Mouse (Mus musculus) mature B cell (primary cell): ENCODE data around the gene Picalm.

ENCODE experiments used
- in situ Hi-C: fragments of 300-500 bp; cut with MboI; formaldehyde crosslinking; loops from 2 replicates; pipeline ENCODE4 v1.14.3; 2019

Picalm gene

DNA sequence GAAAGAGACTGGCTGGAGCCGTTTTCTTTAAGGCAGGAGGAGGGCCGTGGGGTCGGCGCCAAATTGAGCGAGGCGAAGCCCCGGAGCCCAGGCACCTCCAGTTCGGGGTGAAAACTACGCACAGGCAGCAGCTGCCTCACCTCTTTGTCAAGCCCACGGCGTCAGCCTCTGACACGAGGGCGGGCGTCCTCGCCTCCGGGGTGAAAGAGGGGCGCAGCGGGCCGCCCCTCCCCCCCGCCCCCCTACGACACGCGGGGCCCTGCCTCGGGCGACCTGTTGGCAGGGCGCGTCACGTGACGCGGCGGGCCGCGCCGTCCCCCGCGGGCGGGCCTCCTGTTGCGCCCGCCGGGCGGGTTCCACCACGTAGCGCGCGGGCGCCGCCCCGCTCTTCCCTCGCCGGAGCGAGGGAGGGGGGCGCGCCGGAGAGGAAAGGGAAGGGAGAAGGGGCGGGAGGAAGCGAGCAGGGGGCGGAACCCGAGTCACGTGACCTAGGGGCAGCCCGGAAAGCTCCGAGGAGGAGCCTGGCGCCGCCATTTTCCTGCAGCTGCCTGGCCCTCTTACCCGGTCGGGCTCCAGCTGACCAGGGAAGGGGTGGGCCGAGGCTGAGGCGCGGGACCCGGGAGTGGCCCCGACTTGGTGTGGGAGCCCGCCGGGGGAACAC, at the start of gene Picalm:
Picalm (plus strand) TSS at position 482 of the 661 bp plus-strand sequence.
- in situ Hi-C loops, result loop anchor here (5.0 kb wide), 1 partner anchor 98 kb away; no protein-coding TSS in a partner anchor

DNA sequence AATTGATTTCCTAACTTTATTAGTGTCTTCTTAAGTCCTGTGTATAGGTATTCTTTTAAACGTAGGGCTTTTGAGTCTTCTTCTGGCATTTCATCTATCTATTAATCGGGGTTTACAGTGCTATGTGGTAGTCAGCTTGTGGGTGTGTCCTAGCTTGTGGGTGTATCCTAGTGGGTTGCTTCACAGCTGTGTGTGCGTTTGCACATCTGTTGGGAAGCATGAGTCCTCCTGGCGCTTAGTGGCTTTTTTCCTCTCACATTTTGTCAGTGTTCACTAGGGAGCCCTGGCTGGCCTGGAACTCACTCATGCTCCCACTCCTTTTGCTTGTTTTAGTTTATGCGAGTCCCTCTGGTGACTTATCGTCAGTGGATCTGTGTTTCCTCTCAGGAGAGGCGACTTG, 46.2 kb upstream of the Picalm start:
- in situ Hi-C loops, result no loop called here

DNA sequence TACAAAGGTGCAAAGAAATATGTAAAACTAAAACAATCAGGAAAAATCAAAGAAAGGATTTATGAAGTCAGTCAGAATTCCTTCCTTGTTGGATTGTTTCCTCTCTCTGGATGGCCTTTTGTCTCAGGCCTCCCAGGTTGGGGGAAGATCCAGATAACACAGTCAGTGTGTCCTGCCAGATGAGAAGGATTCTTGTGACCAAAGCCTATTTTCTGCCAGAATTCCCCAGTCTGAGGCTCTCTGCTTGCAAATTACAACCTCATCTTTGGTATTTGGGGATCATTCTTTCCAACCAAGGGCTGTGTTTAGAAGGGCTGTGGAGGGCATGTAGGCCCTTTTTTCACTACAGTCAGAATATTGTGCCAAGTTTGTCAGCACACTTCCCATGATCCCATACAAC, 45.5 kb upstream of the Picalm start:
- in situ Hi-C loops, result no loop called here

DNA sequence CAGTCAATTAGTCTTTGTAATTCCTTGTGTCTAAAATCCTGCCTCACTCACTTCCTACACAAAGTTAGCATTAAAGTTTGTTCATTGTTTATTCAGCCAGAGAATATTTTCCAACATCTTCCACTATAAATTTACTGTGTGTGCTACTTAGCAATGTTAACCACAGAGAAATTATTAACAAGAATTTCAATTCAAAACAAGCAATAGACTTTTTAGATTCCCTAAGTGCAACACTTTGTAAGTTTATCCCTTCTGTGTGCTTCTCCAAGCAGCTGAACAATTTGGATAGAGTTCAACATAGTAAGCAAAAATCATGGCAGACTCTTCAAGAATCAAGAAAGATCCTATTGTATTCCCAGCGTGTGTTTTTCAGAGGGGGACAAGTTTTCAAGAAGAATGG, 44.3 kb upstream of the Picalm start:
- in situ Hi-C loops, result no loop called here

DNA sequence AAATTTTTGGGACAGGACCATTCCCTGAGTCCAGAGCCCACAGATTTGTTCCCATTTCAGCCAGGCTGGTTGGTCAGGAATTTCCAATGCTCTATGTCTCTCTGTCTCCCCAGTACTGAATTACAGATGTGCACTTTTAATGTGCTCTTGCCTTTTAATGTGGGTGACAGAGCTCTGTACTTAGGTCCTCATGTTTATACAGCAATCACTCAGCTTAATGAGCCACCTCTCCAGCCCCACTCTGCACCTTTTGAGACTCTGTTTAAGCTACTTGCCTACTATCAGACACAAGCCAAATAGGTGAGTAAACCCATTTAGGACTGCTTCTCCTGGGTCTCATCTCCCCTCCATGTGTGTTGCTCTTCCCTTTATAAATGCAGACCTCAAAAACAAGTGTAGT, 43.2 kb upstream of the Picalm start:
- in situ Hi-C loops, result no loop called here

DNA sequence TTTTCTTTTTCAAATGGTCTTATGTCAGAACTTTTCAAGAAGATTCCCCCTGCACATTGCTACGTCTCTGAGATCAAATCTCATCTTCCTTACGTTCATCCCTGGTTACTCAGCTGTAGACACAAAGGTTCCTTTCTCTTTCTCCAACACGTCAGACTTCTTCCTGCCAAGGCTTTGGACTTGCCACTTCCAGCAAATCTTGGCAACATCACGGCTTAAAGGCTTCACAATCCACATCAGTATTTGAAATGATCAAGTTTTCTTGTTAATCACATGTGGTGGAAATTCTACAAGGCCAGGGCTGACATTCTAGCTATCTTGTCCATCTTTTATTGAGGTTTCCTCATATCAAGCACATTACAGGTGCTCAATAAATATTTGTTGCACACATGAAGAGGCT, 39.0 kb upstream of the Picalm start:
- in situ Hi-C loops, result no loop called here

DNA sequence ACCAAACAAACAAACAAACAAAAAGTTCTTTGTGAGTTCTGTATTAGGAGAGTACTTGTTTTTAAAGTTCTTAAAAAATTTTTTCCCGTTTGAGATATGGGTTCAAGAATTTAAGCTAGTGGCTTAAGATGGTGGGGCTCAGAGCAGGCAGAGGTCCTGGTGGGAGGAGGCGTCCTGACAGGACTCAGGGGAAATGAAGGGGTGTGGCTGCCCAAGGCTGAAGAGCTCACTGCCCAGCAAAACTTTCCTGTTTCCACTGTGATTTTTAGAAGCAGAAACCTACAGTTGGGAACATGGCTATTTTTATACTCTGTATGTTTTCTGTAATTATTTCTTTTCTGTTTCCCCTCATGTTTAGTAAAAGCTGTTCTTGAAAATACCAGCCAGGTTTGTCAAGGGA, 38.3 kb upstream of the Picalm start:
- in situ Hi-C loops, result no loop called here

DNA sequence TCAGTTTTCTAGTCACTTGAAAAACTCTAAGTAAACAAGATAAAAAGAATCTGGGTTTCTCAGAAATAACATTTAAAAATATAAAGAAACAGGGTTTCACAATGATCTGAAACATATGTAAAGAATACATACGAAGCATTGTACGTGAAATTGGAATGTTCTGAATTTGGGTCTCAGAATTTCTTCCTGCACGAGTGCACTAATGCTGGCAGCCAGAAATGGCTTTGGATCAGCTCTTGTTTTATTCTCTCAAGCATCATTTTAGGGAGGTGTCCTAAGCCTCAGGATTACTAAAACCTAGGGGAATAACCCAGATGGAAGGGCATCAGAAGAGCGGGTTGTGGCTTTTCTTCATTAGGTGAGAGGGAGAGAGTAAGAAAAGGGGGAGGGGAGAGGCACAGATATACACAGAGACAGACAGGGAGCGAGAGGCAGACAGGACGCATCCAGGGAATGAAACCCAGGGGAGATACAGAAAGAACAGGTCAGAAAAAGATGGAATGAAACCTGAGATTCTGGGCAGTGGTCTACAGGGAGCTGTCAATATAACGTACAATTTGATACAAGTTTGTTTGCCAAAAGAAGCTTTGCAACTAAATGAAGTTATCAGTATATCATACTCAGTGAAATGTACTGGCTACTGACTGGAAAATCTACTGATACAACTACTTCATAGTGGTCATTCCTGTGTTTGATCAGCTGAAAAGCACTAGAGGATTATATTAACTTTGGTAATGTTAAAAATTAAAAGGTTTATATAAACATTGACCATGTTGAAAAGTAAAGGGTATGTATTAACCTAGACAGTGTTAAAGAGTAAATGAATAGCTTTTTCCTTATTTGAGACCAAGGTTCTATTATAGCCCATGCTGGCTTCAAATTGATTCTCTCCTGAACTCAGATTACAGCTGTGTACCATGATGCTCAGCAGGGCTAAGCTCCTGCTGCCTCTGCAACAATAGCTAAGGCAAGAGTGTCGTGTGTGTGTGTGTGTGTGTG, 37.3 kb upstream of the Picalm start:
- in situ Hi-C loops, result no loop called here

DNA sequence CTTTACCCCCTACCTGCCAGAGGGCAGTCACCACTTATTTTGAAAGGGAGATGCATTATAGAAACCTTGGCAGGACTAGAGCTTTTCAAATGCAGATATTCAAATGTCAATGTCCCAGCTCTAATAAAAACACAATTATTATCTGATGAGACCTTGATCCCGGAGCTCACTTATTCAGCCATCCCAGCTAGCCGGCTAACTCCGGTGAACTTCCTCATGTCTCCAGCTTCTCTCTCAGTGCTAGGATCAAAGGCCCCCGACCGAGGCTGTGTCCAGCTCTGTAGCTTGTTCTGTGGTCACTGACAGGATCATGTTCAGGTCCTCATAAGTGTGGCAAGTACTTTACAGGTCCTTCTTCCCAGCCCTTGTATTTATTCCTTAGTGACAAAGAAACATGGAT, 34.9 kb upstream of the Picalm start:
- in situ Hi-C loops, result no loop called here

DNA sequence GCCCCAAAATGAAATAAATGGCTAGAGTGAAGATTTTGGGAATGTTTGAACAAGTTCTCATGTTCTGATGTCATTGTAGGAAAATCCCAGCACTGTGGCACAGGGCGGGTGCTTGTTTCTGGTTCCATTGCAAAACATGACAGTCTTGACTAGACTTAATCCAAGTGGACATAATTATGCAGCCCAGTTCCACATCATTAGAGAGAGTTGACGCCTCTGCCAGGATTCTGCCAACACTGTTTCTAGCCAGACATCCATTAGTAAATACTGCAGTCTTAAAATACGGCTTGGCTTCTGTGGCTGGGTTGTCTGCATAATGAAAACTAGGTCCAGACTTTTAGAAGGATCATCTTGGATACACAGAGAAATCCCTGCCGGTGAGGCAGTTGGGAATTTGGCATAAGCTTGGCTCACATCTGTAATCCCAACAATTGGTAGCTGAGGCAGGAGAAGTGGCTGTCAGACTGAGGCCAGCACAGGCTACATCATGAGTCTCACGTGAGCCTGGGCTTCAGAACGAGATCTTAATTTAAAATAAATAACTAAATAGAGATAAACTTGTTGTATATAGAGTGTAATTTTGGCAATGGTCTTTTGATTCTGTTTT, 34.1 kb upstream of the Picalm start:
- in situ Hi-C loops, result no loop called here

DNA sequence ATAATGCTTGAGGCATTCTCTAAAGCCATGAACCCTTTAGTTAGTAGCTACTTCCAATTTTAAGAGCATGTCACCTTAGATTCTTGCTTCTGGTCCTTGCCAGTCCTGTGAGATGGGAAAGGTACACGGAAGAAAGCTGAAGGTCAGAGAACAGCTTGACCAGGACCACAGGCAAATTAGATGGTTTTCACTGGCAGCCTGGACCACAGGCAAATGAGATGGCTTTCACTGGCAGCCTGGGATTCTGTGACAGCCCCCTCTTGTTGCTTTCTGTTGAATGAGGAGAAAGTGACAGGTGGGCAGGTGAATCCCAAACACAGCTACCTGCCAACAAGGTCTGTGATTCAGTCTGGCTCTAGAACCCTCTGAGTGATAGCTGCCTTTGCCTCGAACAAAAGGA, 33.4 kb upstream of the Picalm start:
- in situ Hi-C loops, result no loop called here

DNA sequence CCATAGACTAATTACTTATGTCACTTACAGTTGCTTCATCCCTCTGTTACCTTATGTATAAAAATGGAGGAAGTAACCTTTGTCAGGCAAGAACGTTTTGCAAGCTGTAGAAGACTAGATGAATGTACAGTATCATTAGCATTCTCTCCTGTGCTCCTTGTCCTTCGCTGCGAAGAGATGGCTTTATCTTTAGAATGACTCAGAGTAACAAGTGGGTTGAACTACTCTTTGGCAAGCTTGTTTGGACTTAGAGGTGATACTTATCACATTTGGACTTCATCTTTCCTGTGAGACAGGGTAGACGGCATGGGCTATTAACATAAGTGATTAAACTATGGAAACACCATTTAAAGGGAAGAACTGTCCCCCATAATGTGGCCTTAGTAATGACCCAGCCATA, 31.8 kb upstream of the Picalm start:
- in situ Hi-C loops, result no loop called here

DNA sequence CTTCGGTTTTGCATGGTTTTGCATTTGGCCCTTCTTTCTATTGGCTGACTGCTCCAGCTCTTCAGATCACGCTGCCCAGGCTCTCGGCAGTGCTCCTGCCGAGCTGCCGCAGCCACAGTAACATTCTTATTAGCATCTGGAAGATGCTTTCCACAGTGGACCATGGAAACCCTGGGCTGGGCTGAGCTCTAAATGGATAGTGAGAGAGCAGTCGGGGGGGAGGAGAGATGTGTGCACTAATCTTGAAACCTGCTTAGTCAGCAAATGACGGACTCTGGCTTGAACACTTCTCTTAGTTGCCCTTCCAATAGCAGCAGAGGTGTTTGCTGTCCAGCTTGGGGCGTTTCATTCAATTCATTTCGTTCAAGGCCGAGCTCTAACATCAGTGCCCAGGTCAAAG, 30.8 kb upstream of the Picalm start:
- in situ Hi-C loops, result no loop called here

DNA sequence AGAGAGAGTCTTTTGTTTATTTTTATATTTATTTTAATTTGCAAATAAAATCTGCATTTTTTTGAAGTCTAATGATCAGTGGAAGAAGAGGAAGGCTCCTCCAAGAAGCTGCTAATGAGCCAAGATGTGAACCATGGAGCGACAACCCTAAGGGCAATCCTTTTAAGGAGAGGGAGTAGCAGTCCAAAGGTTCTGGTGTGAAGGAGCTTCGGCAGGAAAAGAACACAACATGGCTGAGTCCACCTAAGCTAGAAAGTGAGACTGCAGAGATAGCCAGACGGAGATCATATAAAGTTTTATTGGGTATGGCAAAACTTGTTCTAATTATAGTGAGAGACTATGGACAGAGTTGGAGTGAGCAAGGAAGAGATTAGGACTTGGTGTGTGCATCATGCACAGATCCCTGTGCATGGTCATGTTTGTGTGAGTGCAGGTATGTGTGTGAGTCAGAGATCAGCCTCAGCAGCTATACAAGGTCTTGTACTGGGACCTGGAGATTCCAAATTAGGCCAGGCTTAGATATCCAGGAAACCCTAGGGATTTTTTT, 29.3 kb upstream of the Picalm start:
- in situ Hi-C loops, result no loop called here

DNA sequence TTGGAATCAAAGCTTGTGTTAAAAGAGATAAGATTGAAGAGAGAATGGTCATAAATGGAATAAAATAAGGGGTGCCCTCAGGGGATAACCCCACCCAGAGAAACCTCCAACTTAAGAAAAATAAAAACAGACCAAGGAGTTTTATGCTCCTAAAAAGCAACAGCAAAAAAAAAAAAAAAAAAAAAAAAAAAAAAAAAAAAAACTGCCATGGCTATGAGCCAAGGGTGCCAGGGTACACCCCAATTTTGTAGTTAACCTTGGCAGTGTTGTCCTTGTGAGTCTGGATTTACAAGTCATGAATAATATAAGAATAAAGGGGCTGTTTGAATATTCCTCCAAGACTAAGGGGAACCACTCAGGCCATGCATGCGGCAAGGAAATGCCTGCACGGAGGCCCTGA, 13.9 kb upstream of the Picalm start:
- in situ Hi-C loops, result no loop called here

DNA sequence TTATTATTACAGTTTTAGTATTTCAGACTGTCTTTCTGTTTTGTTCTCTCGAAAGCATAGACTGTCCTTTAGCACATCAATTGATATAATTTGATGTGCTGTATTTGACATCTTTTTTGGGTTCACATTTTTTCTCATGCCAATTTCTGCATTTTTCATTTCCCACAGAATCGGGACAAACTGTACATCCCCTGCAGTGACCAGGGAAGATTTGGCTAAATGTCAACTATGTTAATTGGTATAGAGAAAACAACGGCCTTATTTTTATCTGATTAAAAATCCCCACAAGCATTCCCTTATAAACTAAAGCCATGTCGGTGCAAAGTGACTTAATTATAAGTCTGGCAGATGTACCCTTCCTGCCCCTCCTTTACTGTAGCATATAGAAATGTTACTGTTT, 9.9 kb upstream of the Picalm start:
- in situ Hi-C loops, result no loop called here

DNA sequence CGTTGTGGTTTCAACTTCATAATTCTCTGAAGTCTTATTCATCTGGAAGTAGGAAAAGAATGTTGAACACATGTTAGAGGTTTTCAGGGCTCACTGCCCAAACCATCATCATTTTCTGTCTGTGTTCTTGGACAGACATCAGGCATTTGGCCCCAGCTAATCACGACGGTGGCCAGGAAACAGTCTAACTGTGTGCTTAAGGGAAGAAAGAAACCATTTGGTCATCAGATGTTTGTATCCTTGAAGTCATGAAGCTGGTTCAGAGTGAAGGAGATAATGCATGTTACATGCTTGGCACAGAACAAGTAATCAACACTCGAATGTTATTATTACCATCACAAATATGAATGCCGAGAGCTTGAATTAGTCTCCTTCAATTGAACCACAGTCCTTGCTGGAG, 5.0 kb upstream of the Picalm start:
- in situ Hi-C loops, result loop anchor here (5.0 kb wide), 1 partner anchor 93 kb away; no protein-coding TSS in a partner anchor

DNA sequence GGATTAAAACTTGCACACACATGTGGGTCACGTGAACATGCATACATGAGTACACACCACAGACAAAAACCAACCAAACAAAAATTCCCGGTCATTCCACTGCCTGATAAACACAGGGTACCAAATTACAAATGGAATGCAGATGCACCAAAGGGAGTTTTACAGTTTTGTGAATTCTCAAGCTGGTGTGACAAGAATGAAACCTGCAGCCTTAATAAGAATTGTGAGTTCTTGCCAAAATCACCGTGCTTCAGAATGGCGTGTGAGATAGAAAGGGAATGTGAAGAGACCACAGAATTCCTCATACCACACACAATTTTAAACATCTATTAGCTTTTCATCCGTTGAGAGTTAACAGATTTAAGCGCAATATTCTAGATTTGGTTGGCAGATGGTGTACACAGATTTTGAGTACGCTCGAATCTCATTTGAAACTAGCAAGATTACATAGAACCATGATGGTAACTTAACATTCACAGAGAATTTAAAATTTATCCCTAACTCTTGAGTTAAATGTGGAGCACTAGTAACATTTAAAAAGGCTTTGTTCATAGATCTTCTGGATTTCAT, 1.3 kb upstream of the Picalm start:
- in situ Hi-C loops, result loop anchor here (5.0 kb wide), 1 partner anchor 96 kb away; no protein-coding TSS in a partner anchor

DNA sequence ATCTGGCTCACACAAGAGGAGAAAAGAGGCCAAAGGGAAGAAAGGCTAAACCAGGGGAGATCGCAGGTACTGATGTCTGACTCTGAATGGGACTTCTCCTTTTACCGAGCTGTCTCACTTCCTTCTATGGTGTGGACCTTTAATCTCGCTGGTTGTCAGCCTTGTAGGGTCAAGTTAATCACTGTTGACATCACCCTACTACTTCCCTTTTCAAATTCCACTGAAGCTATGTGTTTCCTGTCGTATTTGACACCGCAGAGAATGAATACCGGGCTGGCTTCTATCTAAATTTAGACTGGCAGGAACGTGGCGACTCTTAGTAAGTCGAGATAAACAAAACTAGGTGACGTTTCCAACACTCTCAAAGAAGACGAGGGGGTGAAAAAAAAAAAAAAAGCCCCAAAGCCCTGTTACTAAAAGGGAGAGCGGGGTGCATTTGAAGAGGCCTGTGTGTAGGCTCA, 712 bp upstream of the Picalm start:
- in situ Hi-C loops, result loop anchor here (5.0 kb wide), 1 partner anchor 97 kb away; no protein-coding TSS in a partner anchor

DNA sequence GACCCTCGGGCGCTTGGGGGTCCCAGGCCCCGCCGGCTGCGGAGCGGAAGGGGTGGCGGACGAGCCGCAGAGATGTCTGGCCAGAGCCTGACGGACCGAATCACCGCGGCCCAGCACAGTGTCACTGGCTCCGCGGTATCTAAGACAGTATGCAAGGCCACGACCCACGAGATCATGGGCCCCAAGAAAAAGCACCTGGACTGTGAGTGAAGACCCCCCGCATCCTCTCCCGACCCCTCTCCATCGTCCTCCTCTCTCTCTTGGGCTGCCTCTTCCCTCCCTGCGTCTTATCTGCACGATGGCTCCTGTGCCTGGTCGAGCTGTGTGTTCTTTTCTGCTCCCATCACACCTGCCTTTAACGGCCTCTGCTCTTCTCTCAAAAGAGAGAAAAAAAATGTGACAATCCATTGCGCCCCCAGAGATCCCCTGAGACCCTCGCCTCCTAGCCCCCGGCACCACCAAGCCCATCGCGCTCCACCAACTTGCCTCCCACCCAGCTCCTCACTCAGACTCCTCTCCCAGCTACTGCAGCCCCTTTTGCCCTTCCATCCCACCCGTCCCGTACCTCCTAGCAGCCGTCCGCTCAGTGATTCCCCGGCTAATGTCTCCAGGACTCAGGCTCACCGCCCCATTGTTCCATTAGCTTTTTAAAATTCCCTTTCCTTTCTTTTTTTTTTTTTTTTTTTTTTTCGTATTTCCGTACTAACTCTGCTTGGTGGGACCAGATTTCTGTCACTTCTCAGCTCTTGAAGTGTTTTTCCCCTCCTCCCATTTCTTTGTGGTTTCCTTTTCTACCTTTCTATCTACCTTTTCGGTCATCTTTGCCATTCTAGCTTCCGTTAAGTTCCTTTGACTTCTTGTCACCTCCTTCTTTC, 725 bp downstream of the Picalm start:
- in situ Hi-C loops, result no loop called here

DNA sequence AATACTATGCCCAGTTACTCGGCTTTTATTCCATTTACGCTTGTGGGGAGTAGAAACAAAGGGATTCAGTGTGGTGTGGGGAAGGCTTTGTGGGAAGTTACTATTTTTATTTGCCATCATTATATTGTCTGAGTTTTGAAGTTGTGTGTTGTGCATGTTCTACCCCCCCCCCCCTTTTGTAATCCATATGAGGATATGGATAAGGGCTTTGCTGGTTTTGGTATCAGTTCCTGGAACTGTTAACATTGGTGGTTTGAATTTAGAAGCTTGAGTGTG, 1.3 kb downstream of the Picalm start:
- in situ Hi-C loops, result no loop called here
